ENCODE assay signal across 8 mouse cellular contexts in genomic region chr11:98909654-98910053, GRCm38 (mm10). TPM values are rescaled to one million over a fixed set of nuclear protein-coding genes. Genes with fewer than 3 reads are reported as not detected.
DNase-seq lines count a peak whose midpoint lies in the region; ATAC-seq and TF ChIP-seq lines count a peak whose summit lies in the region.

No protein-coding gene starts in this region.

- no peaks in the 10 kb centered on the region for H3K27me3 ChIP-seq in midbrain, embryonic 12.5 days
- no peaks in the 10 kb centered on the region for H3K27me3 ChIP-seq in midbrain, embryonic 15.5 days (replicated peaks)
- H3K27me3 ChIP-seq in cerebellum, adult 2 months (ENCODE audit: control insufficient read depth, insufficient read depth, low read length), result no peaks in the 10 kb centered on the region
- no peaks in the 10 kb centered on the region for H3K27me3 ChIP-seq in kidney, embryonic 16.5 days (ENCODE audit: insufficient read depth, low read length)
- H3K27me3 ChIP-seq in liver, embryonic 12.5 days (replicated peaks), result no peaks in the 10 kb centered on the region
- H3K27me3 ChIP-seq in neural tube, embryonic 13.5 days, result no peaks in the 10 kb centered on the region

- H3K36me3 ChIP-seq in midbrain, embryonic 12.5 days, result peaks cover 39% of the 10 kb centered on the region
- no peaks in the 10 kb centered on the region for H3K36me3 ChIP-seq in midbrain, embryonic 15.5 days (replicated peaks)
- peaks cover 13% of the 10 kb centered on the region for H3K36me3 ChIP-seq in kidney, embryonic 16.5 days (ENCODE audit: insufficient read depth, low read length)
- H3K36me3 ChIP-seq in liver, embryonic 12.5 days, result peaks cover 62% of the 10 kb centered on the region
- peaks cover 19% of the 10 kb centered on the region for H3K36me3 ChIP-seq in neural tube, embryonic 13.5 days

- H3K4me3 ChIP-seq in midbrain, embryonic 12.5 days, result no peak overlapping the region
- no peak overlapping the region for H3K4me3 ChIP-seq in midbrain, embryonic 15.5 days
- H3K4me3 ChIP-seq in cerebellum, adult 2 months (replicated peaks; ENCODE audit: insufficient read depth, low read depth, low read length), result no peak overlapping the region
- H3K4me3 ChIP-seq in kidney, embryonic 16.5 days (ENCODE audit: low read length), result no peak overlapping the region
- H3K4me3 ChIP-seq in liver, embryonic 12.5 days, result peak overlapping the region; percentile 82
- no peak overlapping the region for H3K4me3 ChIP-seq in neural tube, embryonic 13.5 days

- H3K9me3 ChIP-seq in midbrain, embryonic 12.5 days, result no peaks in the 10 kb centered on the region
- no peaks in the 10 kb centered on the region for H3K9me3 ChIP-seq in midbrain, embryonic 15.5 days
- H3K9me3 ChIP-seq in kidney, embryonic 16.5 days (ENCODE audit: low read length), result no peaks in the 10 kb centered on the region
- H3K9me3 ChIP-seq in liver, embryonic 12.5 days (replicated peaks), result no peaks in the 10 kb centered on the region
- no peaks in the 10 kb centered on the region for H3K9me3 ChIP-seq in neural tube, embryonic 13.5 days

- peak overlapping the region; percentile 97 for H3K4me2 ChIP-seq in midbrain, embryonic 12.5 days (replicated peaks)
- no peak overlapping the region for H3K4me2 ChIP-seq in midbrain, embryonic 15.5 days
- H3K4me2 ChIP-seq in kidney, embryonic 16.5 days (replicated peaks; ENCODE audit: low read depth, low read length), result peak overlapping the region; percentile 97
- peak overlapping the region; percentile 89 for H3K4me2 ChIP-seq in liver, embryonic 12.5 days
- H3K4me2 ChIP-seq in neural tube, embryonic 13.5 days, result 0 out of 2 replicates have a peak overlapping the region, but pooled peaks have one; percentile 13

- H3K9ac ChIP-seq in midbrain, embryonic 12.5 days (replicated peaks), result no peak overlapping the region
- no peak overlapping the region for H3K9ac ChIP-seq in midbrain, embryonic 15.5 days
- H3K9ac ChIP-seq in kidney, embryonic 16.5 days (replicated peaks; ENCODE audit: low read length), result peak overlapping the region; percentile 57
- peak overlapping the region; percentile 92 for H3K9ac ChIP-seq in liver, embryonic 12.5 days
- 0 out of 2 replicates have a peak overlapping the region, but pooled peaks have one; percentile 26 for H3K9ac ChIP-seq in neural tube, embryonic 13.5 days

- peak; percentile 57 to 64 for DNase-seq in cerebellum, adult 2 months
- peak; percentile 31 to 52 for DNase-seq in gastrocnemius, adult 8-10 months (ENCODE audit: low spot score in 2 of 2)
- peak; percentile 87 for DNase-seq in thymus, postnatal 14 days

- peaks cover 24% of the 10 kb centered on the region for H3K4me1 ChIP-seq in midbrain, embryonic 12.5 days
- peaks cover 10% of the 10 kb centered on the region for H3K4me1 ChIP-seq in midbrain, embryonic 15.5 days
- no peaks in the 10 kb centered on the region; the same call in 1 of the 2 replicates for H3K4me1 ChIP-seq in cerebellum, adult 2 months (ENCODE audit: control insufficient read depth, insufficient read depth, low read length)
- H3K4me1 ChIP-seq in kidney, embryonic 16.5 days (ENCODE audit: insufficient read depth, low read length), result peaks cover 20% of the 10 kb centered on the region
- peaks cover 85% of the 10 kb centered on the region for H3K4me1 ChIP-seq in liver, embryonic 12.5 days
- peaks cover 31% of the 10 kb centered on the region for H3K4me1 ChIP-seq in neural tube, embryonic 13.5 days (replicated peaks)

- ATAC-seq in midbrain, embryonic 12.5 days (ENCODE audit: low FRiP score, low read depth), result no peak
- no peak for ATAC-seq in midbrain, embryonic 15.5 days (replicated peaks)
- no peak for ATAC-seq in kidney, embryonic 16.5 days (ENCODE audit: low FRiP score, low TSS enrichment)
- no peak for ATAC-seq in liver, embryonic 12.5 days
- no peak for ATAC-seq in neural tube, embryonic 13.5 days (ENCODE audit: low read depth)

- peak; percentile 57 for TF ChIP-seq CTCF in cerebellum, adult 2 months (IDR thresholded peaks at IDR 0.05; ENCODE audit: borderline replicate concordance, insufficient read depth, low read depth, low read length)

- 48% methylated on average over 6 of the region's 6 CpGs for WGBS in midbrain, embryonic 12.5 days
- WGBS in midbrain, embryonic 15.5 days, result 34% methylated on average over 6 of the region's 6 CpGs
- 18% methylated on average over 6 of the region's 6 CpGs for WGBS in cerebellum, adult 2 months
- WGBS in kidney, embryonic 16.5 days, result 38% methylated on average over 6 of the region's 6 CpGs
- WGBS in liver, embryonic 12.5 days (ENCODE audit: insufficient replicate concordance), result 32% methylated on average over 6 of the region's 6 CpGs
- WGBS in neural tube, embryonic 13.5 days, result 48% methylated on average over 6 of the region's 6 CpGs

- H3K27ac ChIP-seq in midbrain, embryonic 12.5 days (replicated peaks), result no peak overlapping the region
- no peak overlapping the region for H3K27ac ChIP-seq in midbrain, embryonic 15.5 days
- no peak overlapping the region for H3K27ac ChIP-seq in cerebellum, adult 2 months (ENCODE audit: insufficient read depth, low read length)
- H3K27ac ChIP-seq in kidney, embryonic 16.5 days (ENCODE audit: low read length), result no peak overlapping the region
- peak overlapping the region; percentile 94 for H3K27ac ChIP-seq in liver, embryonic 12.5 days
- H3K27ac ChIP-seq in neural tube, embryonic 13.5 days (replicated peaks), result no peak overlapping the region

- TF ChIP-seq POLR2A in cerebellum, adult 2 months (IDR thresholded peaks at IDR 0.05; ENCODE audit: borderline replicate concordance, insufficient read depth, low read length), result no peak

RNA-seq across cellular contexts. Expression of gene Cdc6, which starts 2.1 kb away (rescaled TPM):
- 28.3 and 29.0 TPM in 2 replicates for polyA plus RNA-seq in midbrain, embryonic 12.5 days (2016; fragmentation: Nextera tagmentation; extraction: Ambion mirVana)
- 3.9 and 4.2 TPM in 2 replicates for polyA plus RNA-seq in midbrain, embryonic 15.5 days (2015; fragmentation: Nextera tagmentation; extraction: Ambion mirVana)
- 0.30 and 0.36 TPM in 2 replicates for polyA plus RNA-seq in cerebellum, adult 2 months (2012; rRNA removed)
- under 1 TPM in 2 of 4 experiments, not detected in 2; 0.07 to 0.13 TPM for total RNA-seq in gastrocnemius, adult 8-10 months (2022)
- polyA plus RNA-seq in kidney, embryonic 16.5 days (2015; fragmentation: Nextera tagmentation; extraction: Ambion mirVana), result 36.2 and 38.6 TPM in 2 replicates
- 86.5 and 89.9 TPM in 2 replicates for polyA plus RNA-seq in liver, embryonic 12.5 days (2016; fragmentation: Nextera tagmentation; extraction: Ambion mirVana)
- polyA plus RNA-seq in neural tube, embryonic 13.5 days (2015; fragmentation: Nextera tagmentation; extraction: Ambion mirVana), result 4.2 and 4.7 TPM in 2 replicates

RNA-seq across cellular contexts. Expression of gene Rara, which starts 18.0 kb away (rescaled TPM):
- polyA plus RNA-seq in midbrain, embryonic 12.5 days (2016; fragmentation: Nextera tagmentation; extraction: Ambion mirVana), result 15.5 and 17.3 TPM in 2 replicates
- polyA plus RNA-seq in midbrain, embryonic 15.5 days (2015; fragmentation: Nextera tagmentation; extraction: Ambion mirVana), result 9.7 and 10.5 TPM in 2 replicates
- 13.5 and 15.4 TPM in 2 replicates for polyA plus RNA-seq in cerebellum, adult 2 months (2012; rRNA removed)
- total RNA-seq in gastrocnemius, adult 8-10 months (2022), result 10 to 100 TPM in 2 of 4 experiments, 1 to 10 TPM in 2; 8.3 to 11.7 (median 9.5) TPM
- 31.4 and 32.5 TPM in 2 replicates for polyA plus RNA-seq in kidney, embryonic 16.5 days (2015; fragmentation: Nextera tagmentation; extraction: Ambion mirVana)
- 6.8 and 7.1 TPM in 2 replicates for polyA plus RNA-seq in liver, embryonic 12.5 days (2016; fragmentation: Nextera tagmentation; extraction: Ambion mirVana)
- 24.0 and 26.7 TPM in 2 replicates for polyA plus RNA-seq in neural tube, embryonic 13.5 days (2015; fragmentation: Nextera tagmentation; extraction: Ambion mirVana)

RNA-seq across cellular contexts. Expression of gene Wipf2, which starts 46.2 kb away (rescaled TPM):
- 4.9 TPM in 2 replicates for polyA plus RNA-seq in midbrain, embryonic 12.5 days (2016; fragmentation: Nextera tagmentation; extraction: Ambion mirVana)
- polyA plus RNA-seq in midbrain, embryonic 15.5 days (2015; fragmentation: Nextera tagmentation; extraction: Ambion mirVana), result 4.9 and 5.3 TPM in 2 replicates
- polyA plus RNA-seq in cerebellum, adult 2 months (2012; rRNA removed), result 25.8 and 27.3 TPM in 2 replicates
- 1 to 10 TPM; 5.0 to 9.1 (median 7.7) TPM for total RNA-seq in gastrocnemius, adult 8-10 months (2022)
- 5.4 and 5.9 TPM in 2 replicates for polyA plus RNA-seq in kidney, embryonic 16.5 days (2015; fragmentation: Nextera tagmentation; extraction: Ambion mirVana)
- polyA plus RNA-seq in liver, embryonic 12.5 days (2016; fragmentation: Nextera tagmentation; extraction: Ambion mirVana), result 2.0 and 2.2 TPM in 2 replicates
- polyA plus RNA-seq in neural tube, embryonic 13.5 days (2015; fragmentation: Nextera tagmentation; extraction: Ambion mirVana), result 4.3 and 4.6 TPM in 2 replicates

Comparison
In these comparisons a context has a peak if more than half of its experiments do, and no peak if none do; other contexts are left out.
1. H3K9ac ChIP-seq: peak in kidney, embryonic 16.5 days (single experiment), liver, embryonic 12.5 days (single experiment) and neural tube, embryonic 13.5 days (single experiment); none in midbrain, embryonic 12.5 days (single experiment) and midbrain, embryonic 15.5 days (single experiment).
2. Peak in every context shown above with its lines, with median percentiles within 50 percentile points of each other: DNase-seq.